Mouse (Mus musculus) lung, adult 2 months (tissue): ENCODE measurements around the gene Anapc11.

ENCODE experiments used
- CTCF ChIP-seq: fragments of 200-500 bp; IDR thresholded peaks from 2 replicates; pipeline ENCODE4 v1.5.1; 2011; ENCODE audit warnings: mild to moderate bottlenecking, low read length, control low read depth; ENCODE audit not compliant: insufficient read depth
- POLR2A ChIP-seq: fragments of 200-500 bp; IDR thresholded peaks from 2 replicates; pipeline ENCODE4 v1.6.1; 2011; ENCODE audit warnings: low read depth, mild to moderate bottlenecking, control low read depth, low read length, borderline replicate concordance; ENCODE audit errors: extremely low read depth

- TF ChIP-seq POLR2A (no peak), CTCF (no peak)
Observed at GRCm38 (mm10) chr11:120643601-120643987, 45.4 kb downstream of the Anapc11 start, which contains the start of gene Pycr1.
